Mouse (Mus musculus) neutrophil, adult 5-6 weeks (primary cell): ENCODE data around the gene Tuba4a. TPM values are rescaled to one million over a fixed set of nuclear protein-coding genes. Genes with fewer than 3 reads are reported as not detected.
A peak's percentile ranks its signal among the peaks of the same experiment; 100 is the strongest.

Source experiments
- ATAC-seq: fragments of 151-379, 151-347 bp; 2 replicates; pipeline ENCODE4 v1.8.0; 2017; ENCODE audit warnings: mild to moderate bottlenecking, moderate TSS enrichment; ENCODE audit not compliant: insufficient number of reproducible peaks, poor library complexity, low FRiP score, severe bottlenecking; ENCODE audit errors: extremely low read depth
- total RNA-seq: library from RNA; stranded (forward); fragments of 200-1000 nt; gene quantifications from 2 replicates; pipeline ENCODE4 v1.2.3, GENCODE M21; 2017

Tuba4a gene
- total RNA-seq, 1 experiment from 2014 or later: 83.7 TPM

GRCm38 (mm10) chr1:75180741-75181140, 38.9 kb downstream of the Tuba4a start:
- ATAC-seq: no peak

DNA sequence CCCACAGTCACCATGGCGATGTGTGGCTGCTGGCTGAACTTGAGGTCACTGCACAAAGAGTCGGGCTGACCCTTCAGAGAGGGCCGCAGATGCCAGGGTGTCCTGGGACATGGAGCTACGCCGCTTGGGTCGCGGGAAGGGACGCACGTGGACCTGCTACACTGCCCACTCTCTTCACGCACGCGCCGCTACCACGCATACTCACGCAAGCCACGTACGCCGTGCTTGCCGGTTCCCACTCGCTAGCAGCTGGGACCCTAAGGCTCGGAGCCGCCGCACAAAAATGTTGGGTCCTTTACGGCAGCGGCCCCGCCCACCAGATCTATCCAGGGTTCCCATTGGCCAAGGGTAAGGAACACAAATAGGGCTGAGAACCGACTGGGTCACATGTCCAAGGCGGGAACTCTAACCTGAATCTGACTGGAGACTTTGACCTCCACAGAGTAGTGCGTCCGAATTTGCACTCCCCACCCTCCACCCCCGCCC, 39.5 kb downstream of the Tuba4a start, which contains the start of gene Abcb6:
Abcb6 (minus strand) TSS at position 288 of the 486 bp plus-strand sequence.
- peak; percentile 86 for ATAC-seq

- no peak for ATAC-seq
Observed at GRCm38 (mm10) chr1:75179334-75180104, 40.1 kb downstream of the Tuba4a start.

- peak; percentile 91 for ATAC-seq
Observed at GRCm38 (mm10) chr1:75168472-75169464, 50.9 kb downstream of the Tuba4a start, which contains the start of gene Zfand2b. TSS of gene Zfand2b (plus strand) at chr1:75168646.

DNA sequence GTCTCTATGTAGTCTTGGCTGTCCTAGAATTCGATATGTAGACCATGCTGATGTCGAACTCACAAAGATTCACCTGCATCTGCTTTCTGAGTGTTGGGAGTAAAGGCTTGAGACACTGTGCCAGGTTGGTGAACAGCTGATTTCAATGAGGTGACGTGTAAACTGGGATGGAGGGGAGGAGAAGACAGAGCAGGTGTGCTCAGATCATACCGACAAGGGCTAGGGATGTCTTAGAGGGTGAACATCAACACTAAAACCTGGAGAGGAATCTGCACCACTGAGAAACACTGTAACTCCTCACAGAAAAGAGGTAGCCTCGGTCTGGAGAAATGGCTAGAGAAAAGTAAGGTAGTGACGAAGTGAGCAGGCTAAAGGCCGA, 51.6 kb downstream of the Tuba4a start:
- ATAC-seq: no peak

Other genes starting within 250 kb of the Tuba4a start
- gene Nhej1, start 94.7 kb downstream of the Tuba4a start, total RNA-seq: 8.3 and 8.5 TPM in 2 replicates
- 0.37 TPM in 1 of 2 replicates, not detected in the other for gene Slc23a3, start 86.0 kb downstream of the Tuba4a start, total RNA-seq
- gene Cnppd1, start 77.2 kb downstream of the Tuba4a start, total RNA-seq: 126 and 131 TPM in 2 replicates
- gene Retreg2, start 77.1 kb downstream of the Tuba4a start, total RNA-seq: 49.4 and 85.1 TPM in 2 replicates
- gene Zfand2b, start 51.2 kb downstream of the Tuba4a start, total RNA-seq: 62.7 and 63.7 TPM in 2 replicates
- gene Abcb6, start 39.5 kb downstream of the Tuba4a start, total RNA-seq: 2.1 and 3.2 TPM in 2 replicates
- gene Ankzf1, start 27.7 kb downstream of the Tuba4a start, total RNA-seq: 59.0 and 64.9 TPM in 2 replicates
- gene Atg9a, start 27.7 kb downstream of the Tuba4a start, total RNA-seq: 18.2 and 26.2 TPM in 2 replicates
- 13.3 and 16.2 TPM in 2 replicates for gene Glb1l, start 9.1 kb downstream of the Tuba4a start, total RNA-seq
- 60.2 and 75.4 TPM in 2 replicates for gene Stk16, start 9.0 kb downstream of the Tuba4a start, total RNA-seq
- gene A630095N17Rik, start 12.2 kb upstream of the Tuba4a start, total RNA-seq: not detected in 2 replicates
- gene Dnajb2, start 16.5 kb upstream of the Tuba4a start, total RNA-seq: 39.7 and 54.4 TPM in 2 replicates
- not detected in 2 replicates for gene Ptprn, start 44.6 kb upstream of the Tuba4a start, total RNA-seq
- not detected in 2 replicates for gene Resp18, start 58.5 kb upstream of the Tuba4a start, total RNA-seq
- 33.1 and 39.0 TPM in 2 replicates for gene Dnpep, start 98.1 kb upstream of the Tuba4a start, total RNA-seq
- gene Des, start 140.5 kb upstream of the Tuba4a start, total RNA-seq: not detected in 2 replicates
- gene Speg, start 155.4 kb upstream of the Tuba4a start, total RNA-seq: not detected in 2 replicates
- 32.6 and 34.4 TPM in 2 replicates for gene Gmppa, start 216.1 kb upstream of the Tuba4a start, total RNA-seq
- not detected in 2 replicates for gene Asic4, start 230.6 kb upstream of the Tuba4a start, total RNA-seq